Mouse (Mus musculus) MEL (cell line): ENCODE measurements at regions not wholly inside any gene's neighbourhood (a gene's known extent, or its start where the extent isn't known, plus 50 kb on each side); places are given as distances from the start of the nearest gene placed in this dataset.

Source experiments
- DNase-seq: peaks from one replicate; pipeline ENCODE4 v3.0.0; 2011; ENCODE audit warnings: low read depth, low spot score
- H3K27ac ChIP-seq: 2 replicates; pipeline ENCODE4 v1.5.1; 2012; ENCODE audit warnings: low read depth, mild to moderate bottlenecking, control low read depth, low read length, moderate library complexity; ENCODE audit not compliant: control insufficient read depth
- H3K27me3 ChIP-seq, 2 experiments: fragments of 150-350 bp in 1 of 2; sonication (generic) in 1 of 2; 2 replicates each; pipeline ENCODE4 v1.6.1; 2012; ENCODE audit warnings: low read length in 2 of 2, mild to moderate bottlenecking in 2 of 2, improper control_type of control experiment in 1 of 2, moderate library complexity in 1 of 2; ENCODE audit not compliant: insufficient read depth in 2 of 2, control insufficient read depth in 1 of 2
- H3K36me3 ChIP-seq, 2 experiments: 2 replicates each; pipeline ENCODE4 v1.6.1; 2012 to 2014; ENCODE audit warnings: low read length in 2 of 2, improper control_type of control experiment in 1 of 2, inconsistent platforms in 1 of 2, mild to moderate bottlenecking in 1 of 2; ENCODE audit not compliant: insufficient read depth in 2 of 2, control insufficient read depth in 1 of 2
- H3K4me1 ChIP-seq, 2 experiments: fragments of 150-350 bp in 1 of 2; sonication (generic) in 1 of 2; 2 replicates each; pipeline ENCODE4 v1.6.1; 2012; ENCODE audit warnings: low read length in 2 of 2, improper control_type of control experiment in 1 of 2, mild to moderate bottlenecking in 1 of 2; ENCODE audit not compliant: insufficient read depth in 2 of 2, control insufficient read depth in 1 of 2
- H3K4me3 ChIP-seq, 2 experiments: fragments of 150-350 bp in 1 of 2; sonication (generic) in 1 of 2; 2 replicates each; pipeline ENCODE4 v1.5.1; 2012; ENCODE audit warnings: low read depth in 2 of 2, low read length in 2 of 2, mild to moderate bottlenecking in 2 of 2, moderate library complexity in 2 of 2, control low read depth in 1 of 2, improper control_type of control experiment in 1 of 2; ENCODE audit not compliant: control insufficient read depth in 1 of 2, insufficient read depth in 1 of 2
- H3K79me2 ChIP-seq: 2 replicates; pipeline ENCODE4 v1.6.1; 2012; ENCODE audit warnings: mild to moderate bottlenecking, low read length, moderate library complexity; ENCODE audit not compliant: control insufficient read depth, poor library complexity, insufficient read depth
- H3K9ac ChIP-seq: 2 replicates; pipeline ENCODE4 v1.6.1; 2012; ENCODE audit warnings: low read depth, mild to moderate bottlenecking, control low read depth, low read length, moderate library complexity; ENCODE audit not compliant: control insufficient read depth, poor library complexity, severe bottlenecking
- H3K9me3 ChIP-seq: fragments of 150-350 bp; sonication (generic); replicated peaks from 2 replicates; pipeline ENCODE4 v1.6.1; 2012; ENCODE audit warnings: mild to moderate bottlenecking, low read length, improper control_type of control experiment, moderate library complexity; ENCODE audit not compliant: insufficient read depth
- BHLHE40 ChIP-seq: IDR thresholded peaks from 2 replicates; pipeline ENCODE4 v1.6.1; 2012; ENCODE audit warnings: low read depth, mild to moderate bottlenecking, inconsistent platforms, low read length, improper control_type of control experiment, borderline replicate concordance
- CHD2 ChIP-seq: IDR thresholded peaks from 2 replicates; pipeline ENCODE4 v1.6.1; 2011; ENCODE audit warnings: low read length, improper control_type of control experiment
- CTCF ChIP-seq, 3 experiments: IDR thresholded peaks in 2 of 3; conservative IDR thresholded peaks in 1 of 3; 2 replicates each; pipeline ENCODE4 v1.5.1; 2011 to 2012; ENCODE audit warnings: low read length in 3 of 3, low read depth in 2 of 3, mild to moderate bottlenecking in 2 of 3, improper control_type of control experiment in 1 of 3, inconsistent platforms in 1 of 3, mixed read lengths in 1 of 3, moderate library complexity in 1 of 3; ENCODE audit not compliant: control insufficient read depth in 1 of 3, insufficient read depth in 1 of 3, poor library complexity in 1 of 3, severe bottlenecking in 1 of 3
- E2F4 ChIP-seq: IDR thresholded peaks from 2 replicates; pipeline ENCODE4 v1.6.1; 2011; ENCODE audit warnings: low read depth, low read length, improper control_type of control experiment, borderline replicate concordance
- ETS1 ChIP-seq: IDR thresholded peaks from 2 replicates; pipeline ENCODE4 v1.6.1; 2012; ENCODE audit warnings: low read depth, mild to moderate bottlenecking, inconsistent platforms, low read length, improper control_type of control experiment, moderate library complexity
- GATA1 ChIP-seq: IDR thresholded peaks from 2 replicates; pipeline ENCODE4 v1.6.1; 2011; ENCODE audit warnings: low read depth, low read length, improper control_type of control experiment
- HCFC1 ChIP-seq: IDR thresholded peaks from 2 replicates; pipeline ENCODE4 v1.6.1; 2012; ENCODE audit warnings: low read depth, mild to moderate bottlenecking, inconsistent platforms, low read length, improper control_type of control experiment, moderate library complexity
- JUND ChIP-seq: IDR thresholded peaks from 2 replicates; pipeline ENCODE4 v1.6.1; 2011; ENCODE audit warnings: low read depth, mild to moderate bottlenecking, improper control_type of control experiment, low read length
- KAT2A ChIP-seq: conservative IDR thresholded peaks from 2 replicates; pipeline ENCODE4 v1.6.1; 2012; ENCODE audit warnings: low read depth, low read length, improper control_type of control experiment, inconsistent platforms
- MAFK ChIP-seq: IDR thresholded peaks from 2 replicates; pipeline ENCODE4 v1.6.1; 2011; ENCODE audit warnings: low read depth, mild to moderate bottlenecking, low read length, improper control_type of control experiment, borderline replicate concordance
- MAX ChIP-seq: IDR thresholded peaks from 2 replicates; pipeline ENCODE4 v1.6.1; 2011; ENCODE audit warnings: low read length, improper control_type of control experiment
- MEF2A ChIP-seq: IDR thresholded peaks from 2 replicates; pipeline ENCODE4 v1.6.1; 2014; ENCODE audit warnings: low read depth, mild to moderate bottlenecking, inconsistent platforms, low read length, improper control_type of control experiment; ENCODE audit not compliant: poor library complexity, insufficient replicate concordance, severe bottlenecking; ENCODE audit errors: extremely low read depth
- MXI1 ChIP-seq: IDR thresholded peaks from 2 replicates; pipeline ENCODE4 v1.6.1; 2011; ENCODE audit warnings: mild to moderate bottlenecking, low read depth, low read length, improper control_type of control experiment
- MYB ChIP-seq: IDR thresholded peaks from 2 replicates; pipeline ENCODE4 v1.6.1; 2011; ENCODE audit warnings: mild to moderate bottlenecking, low read depth, low read length, improper control_type of control experiment
- POLR2A ChIP-seq, 2 experiments: IDR thresholded peaks; 2 replicates each; pipeline ENCODE4 v1.6.1; 2011 to 2012; ENCODE audit warnings: low read length in 2 of 2, mild to moderate bottlenecking in 2 of 2, control low read depth in 1 of 2, improper control_type of control experiment in 1 of 2, low read depth in 1 of 2, moderate library complexity in 1 of 2; ENCODE audit not compliant: control insufficient read depth in 1 of 2, insufficient read depth in 1 of 2, poor library complexity in 1 of 2
- POLR2AphosphoS2 ChIP-seq: IDR thresholded peaks from 2 replicates; pipeline ENCODE4 v1.6.1; 2011; ENCODE audit warnings: low read length, improper control_type of control experiment
- RAD21 ChIP-seq: IDR thresholded peaks from 2 replicates; pipeline ENCODE4 v1.6.1; 2011; ENCODE audit warnings: mild to moderate bottlenecking, low read depth, low read length, improper control_type of control experiment
- RCOR1 ChIP-seq: IDR thresholded peaks from 2 replicates; pipeline ENCODE4 v1.6.1; 2012; ENCODE audit warnings: low read depth, mild to moderate bottlenecking, inconsistent platforms, low read length, improper control_type of control experiment
- TBP ChIP-seq: IDR thresholded peaks from 2 replicates; pipeline ENCODE4 v1.8.0; 2011; ENCODE audit warnings: low read depth, low read length, improper control_type of control experiment
- TCF12 ChIP-seq: IDR thresholded peaks from 2 replicates; pipeline ENCODE4 v1.6.1; 2014; ENCODE audit warnings: low read depth, mild to moderate bottlenecking, inconsistent platforms, low read length, improper control_type of control experiment, moderate library complexity
- UBTF ChIP-seq: IDR thresholded peaks from 2 replicates; pipeline ENCODE4 v1.6.1; 2012; ENCODE audit warnings: low read depth, mild to moderate bottlenecking, inconsistent platforms, low read length, improper control_type of control experiment, moderate library complexity, borderline replicate concordance; ENCODE audit not compliant: insufficient read depth
- USF1 ChIP-seq: IDR thresholded peaks from 2 replicates; pipeline ENCODE4 v1.6.1; 2014; ENCODE audit warnings: low read depth, mild to moderate bottlenecking, inconsistent platforms, low read length, improper control_type of control experiment, moderate library complexity
- USF2 ChIP-seq, 2 experiments: IDR thresholded peaks; 2 replicates each; pipeline ENCODE4 v1.6.1; 2011 to 2012; ENCODE audit warnings: improper control_type of control experiment in 2 of 2, low read length in 2 of 2, borderline replicate concordance in 1 of 2, inconsistent platforms in 1 of 2, low read depth in 1 of 2, mild to moderate bottlenecking in 1 of 2; ENCODE audit not compliant: insufficient read depth in 1 of 2
- ZC3H11A ChIP-seq: IDR thresholded peaks from 2 replicates; pipeline ENCODE4 v1.6.1; 2012; ENCODE audit warnings: low read depth, mild to moderate bottlenecking, inconsistent platforms, low read length, improper control_type of control experiment
- ZKSCAN1 ChIP-seq: IDR thresholded peaks from 2 replicates; pipeline ENCODE4 v1.6.1; 2012; ENCODE audit warnings: low read depth, mild to moderate bottlenecking, inconsistent platforms, low read length, improper control_type of control experiment, moderate library complexity
- ZNF384 ChIP-seq: IDR thresholded peaks from 2 replicates; pipeline ENCODE4 v1.6.1; 2012; ENCODE audit warnings: low read depth, mild to moderate bottlenecking, inconsistent platforms, low read length, improper control_type of control experiment

GRCm38 (mm10) chr9:61620105-61620504 lies 247.9 kb downstream of the Tle3 start:
- TF ChIP-seq ETS1 (no peak), RCOR1 (no peak), KAT2A (no peak), MEF2A (no peak), CTCF (IDR thresholded peaks at IDR 0.05 in 2 of 3, conservative IDR thresholded peaks at IDR 0.05 in 1 of 3; ENCODE audit: control insufficient read depth in 1 of 3, insufficient read depth in 1 of 3, low read depth in 2 of 3, low read length in 3 of 3, poor library complexity in 1 of 3, severe bottlenecking in 1 of 3) (no peak), USF1 (no peak), BHLHE40 (no peak), HCFC1 (no peak), MYB (no peak), GATA1 (no peak), POLR2A (IDR thresholded peaks at IDR 0.05; ENCODE audit: control insufficient read depth in 1 of 2, insufficient read depth in 1 of 2, low read depth in 1 of 2, low read length in 2 of 2, poor library complexity in 1 of 2) (no peak), CHD2 (no peak), USF2 (IDR thresholded peaks at IDR 0.05; ENCODE audit: borderline replicate concordance in 1 of 2, insufficient read depth in 1 of 2, low read depth in 1 of 2, low read length in 2 of 2) (no peak), RAD21 (no peak), TBP (no peak), TCF12 (no peak)
- TF ChIP-seq, all 39 proteins: peak for 0
- H3K36me3 ChIP-seq: no peaks in the 10 kb centered on the region
- no peaks in the 10 kb centered on the region for H3K79me2 ChIP-seq
- H3K9me3 ChIP-seq: no peaks in the 10 kb centered on the region
- DNase-seq: no peak
- no peak overlapping the region for H3K4me3 ChIP-seq
- peaks cover 9 to 18% of the 10 kb centered on the region in 2 experiments for H3K27me3 ChIP-seq
- H3K4me1 ChIP-seq: no peaks in the 10 kb centered on the region
- no peak overlapping the region for H3K27ac ChIP-seq
- no peak overlapping the region for H3K9ac ChIP-seq

GRCm38 (mm10) chr9:61618510-61619249 lies 246.5 kb downstream of the Tle3 start:
- DNase-seq: no peak
- Histone ChIP-seq H3K9me3 (no peaks in the 10 kb centered on the region), H3K36me3 (no peaks in the 10 kb centered on the region)

More at GRCm38 (mm10) chr9:61618510-61619249, 246.5 kb downstream of the Tle3 start:
- H3K4me3 ChIP-seq: no peak overlapping the region
- no peaks in the 10 kb centered on the region for H3K79me2 ChIP-seq
- peaks cover 9 to 23% of the 10 kb centered on the region in 2 experiments for H3K27me3 ChIP-seq
- H3K9ac ChIP-seq: no peak overlapping the region
- H3K4me1 ChIP-seq: no peaks in the 10 kb centered on the region
- no peak overlapping the region for H3K27ac ChIP-seq
- no peak for TF ChIP-seq CHD2
- TF ChIP-seq TCF12: no peak
- no peak for TF ChIP-seq MXI1
- TF ChIP-seq TBP: no peak
- no peak for TF ChIP-seq JUND
- TF ChIP-seq MAX: no peak
- no peak for TF ChIP-seq RAD21
- no peak for TF ChIP-seq MAFK
- no peak for TF ChIP-seq USF1
- no peak for TF ChIP-seq ZKSCAN1
- no peak for TF ChIP-seq USF2 (IDR thresholded peaks at IDR 0.05; ENCODE audit: borderline replicate concordance in 1 of 2, insufficient read depth in 1 of 2, low read depth in 1 of 2, low read length in 2 of 2)
- TF ChIP-seq UBTF: no peak
- no peak for TF ChIP-seq KAT2A
- TF ChIP-seq ZC3H11A: no peak
- no peak for TF ChIP-seq POLR2AphosphoS2
- no peak for TF ChIP-seq ETS1
- TF ChIP-seq MEF2A: no peak
- TF ChIP-seq E2F4: no peak
- TF ChIP-seq ZNF384: no peak
